Mouse (Mus musculus) cerebellum, adult 9-11 months (tissue): ENCODE data around the gene Catip.

ENCODE experiments used
- DNase-seq: peaks from one replicate; pipeline ENCODE4 v3.0.0; 2022

Gene Catip

DNA sequence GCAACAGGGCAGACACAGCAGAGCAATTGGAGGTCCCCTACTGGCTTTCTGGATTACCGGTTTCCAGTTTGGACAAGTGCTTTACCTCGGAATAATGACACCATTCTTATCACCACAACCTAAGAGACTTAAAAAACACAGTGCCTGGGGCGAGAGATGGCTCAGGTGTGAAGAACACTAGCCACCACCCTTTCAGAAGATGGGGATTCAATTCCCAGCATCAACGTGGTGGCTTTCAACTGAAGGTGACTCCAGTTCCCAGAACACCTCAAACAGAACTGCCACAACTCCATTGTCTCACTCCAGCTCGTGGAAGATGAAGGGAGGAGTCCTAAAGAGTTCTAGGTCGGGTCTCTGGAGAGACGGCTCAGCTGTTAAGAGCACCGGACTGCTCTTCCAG is 23.6 kb downstream of the Catip start:
- peak; percentile 28 for DNase-seq

- no peak for DNase-seq
Measured at GRCm38 (mm10) chr1:74386363-74386713, 24.4 kb downstream of the Catip start.

DNA sequence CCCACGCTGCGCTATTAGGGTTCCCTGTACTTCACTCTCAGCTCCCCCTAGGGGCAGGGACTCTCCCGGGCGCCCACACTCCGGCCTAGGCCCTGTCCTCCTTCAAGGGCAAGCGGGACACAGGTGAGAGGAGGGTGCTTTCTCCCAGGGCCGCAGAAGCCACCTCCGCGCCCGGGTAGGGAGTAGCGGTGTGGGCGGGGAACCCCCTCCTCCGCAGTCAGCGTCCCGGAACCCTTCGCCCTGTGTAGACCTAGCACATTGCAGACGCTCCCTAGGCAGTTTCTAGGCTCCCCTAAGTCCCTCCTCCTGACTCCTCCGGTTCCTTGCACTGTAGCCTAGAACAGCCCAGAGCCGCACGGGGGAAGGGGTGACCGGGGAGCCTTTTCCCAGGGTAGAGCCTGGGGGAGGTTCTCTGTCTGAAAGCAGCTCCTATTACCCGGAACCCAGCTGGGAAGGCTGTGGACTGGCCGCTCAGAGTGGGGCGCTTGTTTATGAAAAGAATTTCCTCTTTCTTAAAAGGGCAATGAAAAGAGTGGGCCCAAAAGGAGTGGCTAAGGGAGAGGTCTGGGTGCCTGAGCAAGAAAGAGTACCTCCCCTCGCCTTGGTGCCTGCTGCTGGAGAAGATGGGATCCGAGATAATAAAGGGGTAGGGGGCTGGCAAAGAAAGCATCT is 24.9 kb downstream of the Catip start:
- DNase-seq: peak; percentile 95

- peak; percentile 65 for DNase-seq
Measured at GRCm38 (mm10) chr1:74387386-74387988, 25.6 kb downstream of the Catip start.

DNA sequence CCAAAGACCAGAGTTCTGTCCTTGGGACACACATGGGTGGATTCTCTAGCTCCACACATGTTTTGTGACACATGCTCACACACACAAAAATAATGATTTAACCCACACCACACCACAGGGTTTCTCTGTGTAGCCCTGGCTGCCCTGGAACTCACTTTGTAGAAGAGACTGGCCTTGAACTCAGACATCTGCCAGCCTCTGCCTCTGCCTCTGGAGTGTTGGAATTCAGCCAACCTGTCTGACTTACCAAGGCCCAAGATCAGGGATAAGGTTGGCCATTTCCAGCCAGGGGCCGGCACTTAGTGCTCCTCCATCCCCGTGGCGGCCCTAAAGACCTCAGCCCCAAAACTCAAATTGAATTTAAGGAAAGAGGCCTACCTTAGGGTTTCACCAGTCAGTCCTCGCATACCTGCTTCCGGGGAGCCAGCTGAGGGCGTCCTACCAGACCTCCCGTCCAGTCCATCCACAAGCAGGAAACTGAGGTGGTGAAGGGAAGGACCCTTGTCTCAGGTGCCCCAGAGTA is 26.6 kb downstream of the Catip start:
- peak; percentile 45 for DNase-seq

DNA sequence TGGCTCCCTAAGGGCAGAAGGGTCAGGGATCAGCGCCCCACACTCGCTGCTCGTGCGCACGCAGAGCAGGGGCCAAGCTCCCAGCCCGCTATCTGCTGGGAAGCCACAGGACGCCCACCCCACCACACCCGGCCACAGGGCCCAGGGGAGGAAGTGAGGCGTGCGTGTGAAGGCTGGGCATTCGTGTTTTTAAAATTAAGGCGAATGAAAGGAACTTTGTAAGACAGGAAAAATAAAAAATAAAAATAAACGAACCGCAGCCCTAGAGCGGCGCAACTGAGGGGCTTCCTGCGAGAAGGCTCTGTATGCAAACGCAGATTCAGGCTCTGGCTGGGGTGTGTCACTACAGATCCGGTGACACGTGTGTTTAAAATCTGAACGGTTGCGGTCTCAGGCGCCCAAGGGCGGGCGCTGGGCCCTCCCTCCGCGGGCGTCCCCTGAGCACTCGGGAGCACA is 28.0 kb downstream of the Catip start:
- peak; percentile 46 for DNase-seq

GRCm38 (mm10) chr1:74390287-74390906 is 28.5 kb downstream of the Catip start:
- peak; percentile 63 for DNase-seq

DNA sequence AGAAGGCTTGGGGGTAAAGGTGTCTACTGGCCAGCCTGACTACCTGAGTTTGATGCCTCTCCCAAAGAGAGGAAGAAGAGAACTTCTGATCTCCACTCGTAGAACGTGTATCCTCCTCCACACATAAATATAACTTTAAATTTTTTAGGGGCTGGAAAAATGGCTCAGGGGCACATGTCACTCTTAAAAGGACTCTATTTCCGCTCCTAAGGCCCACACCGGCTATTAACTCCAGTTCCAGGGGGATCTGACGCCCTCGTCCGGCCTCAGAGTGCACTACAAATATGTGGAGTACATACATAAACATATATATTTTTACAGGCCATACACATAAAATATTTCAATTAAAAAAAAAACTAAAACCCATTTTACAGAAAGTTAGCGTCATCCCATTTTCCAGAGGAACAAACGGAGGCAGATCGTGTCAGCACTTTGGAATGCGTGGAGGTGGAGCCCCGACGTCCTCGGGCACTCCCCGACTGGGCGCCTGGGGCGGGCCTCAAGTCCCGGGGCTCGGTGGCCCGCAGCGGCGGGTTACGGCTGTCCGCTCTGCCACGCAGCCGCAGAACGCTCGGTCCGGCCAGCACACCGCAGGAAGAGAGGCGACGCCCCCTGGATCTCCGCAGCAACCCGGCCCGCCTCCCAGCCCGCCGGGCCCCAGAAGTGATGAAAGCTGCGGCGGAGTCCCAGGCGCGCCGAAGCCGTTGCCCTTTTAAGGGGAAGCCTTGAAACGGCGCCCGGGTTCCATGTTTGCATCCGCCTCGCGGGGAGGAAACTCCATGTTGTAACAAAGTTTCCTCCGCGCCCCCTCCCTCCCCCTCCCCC is 29.2 kb downstream of the Catip start, which contains the start of gene Ctdsp1:
Gene Ctdsp1 (plus strand): TSS at position 586 of the 825 bp plus-strand sequence.
- peak; percentile 97 for DNase-seq

- DNase-seq: peak; percentile 85
Measured at GRCm38 (mm10) chr1:74391844-74392441, 30.0 kb downstream of the Catip start.

- DNase-seq: peak; percentile 61
Measured at GRCm38 (mm10) chr1:74392446-74392994, 30.6 kb downstream of the Catip start.

- peak; percentile 65 for DNase-seq
Measured at GRCm38 (mm10) chr1:74393010-74393409, 31.1 kb downstream of the Catip start.

DNA sequence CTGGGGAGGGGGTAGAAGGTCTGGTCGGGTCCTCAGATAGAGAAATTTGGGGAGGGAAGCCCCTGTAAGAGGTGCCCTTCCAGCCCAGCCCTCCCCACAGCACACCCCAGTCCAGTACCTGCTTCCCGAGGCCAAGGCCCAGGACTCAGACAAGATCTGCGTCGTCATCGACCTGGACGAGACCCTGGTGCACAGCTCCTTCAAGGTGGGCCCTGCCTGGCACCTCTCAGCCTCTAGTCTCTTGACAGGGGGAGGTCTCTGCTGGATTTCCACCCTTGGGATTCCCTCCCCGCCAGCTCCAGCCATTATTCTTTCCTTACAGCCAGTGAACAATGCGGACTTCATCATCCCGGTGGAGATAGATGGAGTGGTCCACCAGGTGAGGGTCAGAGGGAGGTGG is 31.8 kb downstream of the Catip start:
- DNase-seq: peak; percentile 52

DNA sequence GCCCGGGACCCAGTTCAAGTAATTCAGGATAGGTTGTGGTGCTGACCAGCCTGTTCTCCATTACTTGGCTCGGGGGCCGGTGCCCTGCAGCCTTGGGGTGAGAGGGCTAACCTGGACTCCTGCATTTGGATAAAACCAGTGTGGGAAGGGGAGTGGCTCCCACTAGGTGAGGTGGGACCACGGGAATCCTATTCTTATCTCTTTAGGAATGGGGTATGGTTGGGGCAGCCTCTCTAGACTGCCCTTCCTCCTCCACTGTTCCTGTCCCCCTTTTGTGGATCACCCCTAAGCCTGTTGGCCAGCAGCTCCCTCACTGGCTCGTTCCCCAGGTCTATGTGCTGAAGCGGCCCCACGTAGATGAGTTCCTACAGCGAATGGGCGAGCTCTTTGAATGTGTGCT is 32.4 kb downstream of the Catip start:
- DNase-seq: peak; percentile 52

DNA sequence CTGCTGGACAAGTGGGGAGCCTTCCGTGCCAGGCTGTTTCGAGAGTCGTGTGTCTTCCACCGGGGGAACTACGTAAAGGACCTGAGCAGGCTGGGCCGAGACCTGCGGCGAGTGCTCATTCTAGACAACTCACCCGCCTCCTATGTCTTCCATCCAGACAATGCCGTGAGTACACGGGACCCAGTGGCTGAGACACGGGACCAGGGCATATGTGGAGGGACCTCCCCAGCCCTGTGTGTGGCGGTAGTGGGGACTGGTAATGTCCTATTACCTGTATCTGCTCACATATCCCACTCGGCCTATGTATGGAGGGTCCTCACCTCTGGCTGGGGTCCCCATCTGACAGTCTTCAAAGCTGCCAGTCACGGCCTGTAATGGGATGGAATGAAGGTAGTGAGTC is 33.0 kb downstream of the Catip start:
- DNase-seq: peak; percentile 34

GRCm38 (mm10) chr1:74395290-74395689 is 33.4 kb downstream of the Catip start:
- peak; percentile 47 for DNase-seq

GRCm38 (mm10) chr1:74396456-74397222 is 34.7 kb downstream of the Catip start:
- peak; percentile 61 for DNase-seq

- DNase-seq: peak; percentile 97
Measured at GRCm38 (mm10) chr1:74397268-74397918, 35.5 kb downstream of the Catip start.

GRCm38 (mm10) chr1:74397919-74398451 is 36.1 kb downstream of the Catip start:
- DNase-seq: peak; percentile 79

DNA sequence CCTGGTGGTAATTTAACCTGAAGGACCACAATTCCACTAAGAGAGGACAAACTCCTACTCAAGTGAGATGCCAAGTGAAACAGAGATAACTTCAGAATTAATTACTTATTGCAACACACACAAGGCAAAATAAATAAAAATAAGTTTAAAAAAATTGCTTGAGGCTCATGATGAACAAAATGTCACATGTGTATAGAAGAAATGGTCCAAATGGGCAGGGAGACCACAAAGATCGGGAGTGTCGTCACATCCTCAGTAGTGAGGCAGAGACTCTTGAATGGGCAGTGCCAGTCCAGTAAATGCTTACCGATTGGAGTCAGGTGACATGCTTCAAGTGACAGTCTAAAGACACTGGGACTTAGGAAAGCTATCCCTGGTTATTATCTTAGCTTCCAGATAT is 38.6 kb downstream of the Catip start:
- DNase-seq: no peak

DNA sequence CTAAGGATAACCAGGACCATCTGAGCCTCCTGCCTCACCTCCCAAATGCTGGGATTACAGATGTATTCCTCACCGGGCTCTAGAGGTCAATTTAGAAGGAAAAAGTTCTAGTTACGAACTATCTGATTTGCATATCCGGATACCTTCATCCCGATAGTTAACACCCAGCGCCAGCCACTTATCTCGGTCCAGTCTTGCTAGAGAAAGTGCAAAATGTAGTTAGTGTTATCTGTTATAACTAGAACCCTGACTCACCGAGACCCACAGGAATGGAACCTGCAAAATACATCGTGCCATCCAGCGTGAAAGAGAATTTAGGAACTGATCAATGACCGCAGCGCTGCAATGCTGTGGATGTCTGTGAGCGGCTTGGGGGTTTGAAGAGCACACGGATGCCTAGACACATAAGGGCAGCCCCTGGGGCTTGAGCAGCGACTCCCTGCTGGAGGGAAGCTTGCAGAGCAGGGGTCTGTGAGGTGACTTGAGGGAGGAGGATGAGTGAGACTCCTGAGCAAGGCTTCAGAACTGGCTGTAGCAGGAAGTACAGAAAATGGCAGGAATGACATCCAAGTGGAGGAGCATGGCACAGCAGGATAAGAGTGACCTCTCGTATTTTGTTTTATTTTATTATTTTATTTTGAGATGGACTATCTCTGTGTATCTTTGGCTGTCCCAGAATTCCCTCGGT is 39.3 kb downstream of the Catip start:
- no peak for DNase-seq
